ENCODE assay signal across 9 mouse cellular contexts in the genomic region with DNA sequence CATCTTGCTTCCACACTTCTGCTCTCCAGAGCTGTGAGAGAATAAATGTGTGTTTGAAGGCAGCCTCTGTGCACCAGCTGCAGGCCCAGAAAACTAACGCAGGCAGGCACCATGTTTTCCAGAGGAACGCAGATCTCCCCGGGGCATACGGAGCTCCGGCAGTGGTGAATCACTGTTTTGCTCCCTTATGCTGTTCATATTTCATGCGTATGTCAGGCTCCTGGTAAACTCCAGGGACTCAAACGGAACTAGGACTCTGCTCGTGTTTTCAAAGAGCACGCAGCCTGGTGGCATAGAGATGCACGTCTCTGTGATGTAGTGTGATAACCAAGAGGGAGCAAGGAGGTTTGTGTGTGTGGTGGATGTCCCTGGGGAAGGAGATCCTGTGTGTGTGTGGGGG. TPM values are rescaled to one million over a fixed set of nuclear protein-coding genes. Genes with fewer than 3 reads are reported as not detected.
DNase-seq lines count a peak whose midpoint lies in the region; ATAC-seq lines count a peak whose summit lies in the region.
"Had no signal": no experiment of that assay in that cellular context is flagged by ENCODE, and none has a peak within 500 bp of the region (broad histone marks: within the 10 kb centered on the region; RNA-seq: fewer than 3 reads in every experiment).

No protein-coding gene starts in this region.

- DNase-seq in neural tube, embryonic 11.5 days (ENCODE audit: low spot score) = peak; percentile 31
- DNase-seq in neural tube, embryonic 10.5 days (ENCODE audit: extremely low spot score, low spot score) = no peak
- peak; percentile 30 to 62 for DNase-seq in left cerebral cortex, postnatal 25 days (ENCODE audit: low spot score in 2 of 2)
- peak; percentile 39 for DNase-seq in splenic B cell, adult 2 months (ENCODE audit: low read depth, low spot score)
- DNase-seq in spleen, postnatal 36 days (ENCODE audit: low spot score in 2 of 2) = no peak
- DNase-seq: cerebellum, adult 2 months had no signal

- H3K9ac ChIP-seq in neural tube, embryonic 11.5 days (ENCODE audit: low read length) = no peak overlapping the region
- H3K9ac ChIP-seq in hindbrain, embryonic 12.5 days = no peak overlapping the region
- H3K9ac ChIP-seq in forebrain, embryonic 13.5 days = no peak overlapping the region
- no peak overlapping the region for H3K9ac ChIP-seq in heart, embryonic 12.5 days

- H3K9me3 ChIP-seq in neural tube, embryonic 11.5 days (ENCODE audit: control insufficient read depth, low read length) = no peaks in the 10 kb centered on the region
- H3K9me3 ChIP-seq in hindbrain, embryonic 12.5 days (replicated peaks) = no peaks in the 10 kb centered on the region
- H3K9me3 ChIP-seq in forebrain, embryonic 13.5 days (replicated peaks) = no peaks in the 10 kb centered on the region
- H3K9me3 ChIP-seq in heart, embryonic 12.5 days (replicated peaks) = no peaks in the 10 kb centered on the region

- 0 out of 2 replicates have a peak, but pooled peaks cover 3% of the 10 kb centered on the region for H3K4me1 ChIP-seq in neural tube, embryonic 11.5 days (ENCODE audit: control insufficient read depth, insufficient read depth, low read length)
- H3K4me1 ChIP-seq in hindbrain, embryonic 12.5 days = peaks cover 17% of the 10 kb centered on the region
- 0 out of 2 replicates have a peak, but pooled peaks cover 4% of the 10 kb centered on the region for H3K4me1 ChIP-seq in forebrain, embryonic 13.5 days
- H3K4me1 ChIP-seq in heart, embryonic 12.5 days (replicated peaks) = no peaks in the 10 kb centered on the region

- H3K36me3 ChIP-seq in neural tube, embryonic 11.5 days (ENCODE audit: control insufficient read depth, insufficient read depth, low read length) = peaks cover 4% of the 10 kb centered on the region
- H3K36me3 ChIP-seq in hindbrain, embryonic 12.5 days = peaks cover 32% of the 10 kb centered on the region
- no peaks in the 10 kb centered on the region for H3K36me3 ChIP-seq in splenic B cell, adult 2 months (ENCODE audit: control insufficient read depth, insufficient read depth, low read length, poor library complexity, severe bottlenecking)
- H3K36me3 ChIP-seq in forebrain, embryonic 13.5 days (ENCODE audit: poor library complexity, severe bottlenecking) = peaks cover 45% of the 10 kb centered on the region
- peaks cover 31% of the 10 kb centered on the region for H3K36me3 ChIP-seq in heart, embryonic 12.5 days

- intact Hi-C loops in left cerebral cortex, postnatal 25 days (cut with DNase I) = loop anchor here (1.0 kb wide), 1 partner anchor 74 kb away; no protein-coding TSS in a partner anchor

- H3K4me3 ChIP-seq in neural tube, embryonic 11.5 days (ENCODE audit: low read depth, low read length) = no peak overlapping the region
- H3K4me3 ChIP-seq in hindbrain, embryonic 12.5 days = no peak overlapping the region
- H3K4me3 ChIP-seq in forebrain, embryonic 13.5 days = no peak overlapping the region
- H3K4me3 ChIP-seq in heart, embryonic 12.5 days = no peak overlapping the region

- ATAC-seq in neural tube, embryonic 11.5 days (ENCODE audit: insufficient read depth, low FRiP score, low TSS enrichment) = no peak
- no peak for ATAC-seq in hindbrain, embryonic 12.5 days (ENCODE audit: low FRiP score)
- no peak for ATAC-seq in forebrain, embryonic 13.5 days
- ATAC-seq in heart, embryonic 12.5 days (ENCODE audit: insufficient number of reproducible peaks, low FRiP score) = no peak

- H3K27me3 ChIP-seq in neural tube, embryonic 11.5 days (ENCODE audit: control insufficient read depth, insufficient read depth, low read length) = no peaks in the 10 kb centered on the region
- H3K27me3 ChIP-seq in hindbrain, embryonic 12.5 days = no peaks in the 10 kb centered on the region
- no peaks in the 10 kb centered on the region for H3K27me3 ChIP-seq in splenic B cell, adult 2 months (ENCODE audit: control insufficient read depth, insufficient read depth, low read length, poor library complexity, severe bottlenecking)
- no peaks in the 10 kb centered on the region for H3K27me3 ChIP-seq in forebrain, embryonic 13.5 days
- H3K27me3 ChIP-seq in heart, embryonic 12.5 days (replicated peaks) = no peaks in the 10 kb centered on the region

- no peak overlapping the region for H3K4me2 ChIP-seq in neural tube, embryonic 11.5 days (ENCODE audit: low read depth)
- no peak overlapping the region for H3K4me2 ChIP-seq in hindbrain, embryonic 12.5 days (replicated peaks)
- H3K4me2 ChIP-seq in forebrain, embryonic 13.5 days = no peak overlapping the region
- no peak overlapping the region for H3K4me2 ChIP-seq in heart, embryonic 12.5 days

- 70% methylated on average over 10 of the region's 10 CpGs for WGBS in neural tube, embryonic 11.5 days
- 54% methylated on average over 10 of the region's 10 CpGs for WGBS in hindbrain, embryonic 12.5 days
- 80% methylated on average over 10 of the region's 10 CpGs for WGBS in forebrain, embryonic 13.5 days
- 76% methylated on average over 10 of the region's 10 CpGs for WGBS in heart, embryonic 12.5 days

- no peak overlapping the region for H3K27ac ChIP-seq in neural tube, embryonic 11.5 days (ENCODE audit: low read depth, low read length)
- H3K27ac ChIP-seq in hindbrain, embryonic 12.5 days = peak overlapping the region; percentile 52; the same call in 1 of the 2 replicates
- no peak overlapping the region for H3K27ac ChIP-seq in forebrain, embryonic 13.5 days
- H3K27ac ChIP-seq in heart, embryonic 12.5 days (ENCODE audit: poor library complexity, severe bottlenecking) = no peak overlapping the region

RNA-seq across cellular contexts. Expression of a gene that starts 23.4 kb away (rescaled TPM):
- 133 and 139 TPM in 2 replicates for polyA plus RNA-seq in neural tube, embryonic 11.5 days (2014; fragmentation: Nextera tagmentation; extraction: Ambion mirVana)
- 93.9 and 95.3 TPM in 2 replicates for polyA plus RNA-seq in hindbrain, embryonic 12.5 days (2016; fragmentation: Nextera tagmentation; extraction: Ambion mirVana)
- total RNA-seq in left cerebral cortex, postnatal 25 days (2021) = 100 to 1,000 TPM; 388 to 390 TPM
- polyA plus RNA-seq in forebrain, embryonic 13.5 days (2015; fragmentation: Nextera tagmentation; extraction: Ambion mirVana) = 108 and 109 TPM in 2 replicates
- polyA plus RNA-seq in heart, embryonic 12.5 days (2016; fragmentation: Nextera tagmentation; extraction: Ambion mirVana) = 42.4 and 43.6 TPM in 2 replicates

Comparison
In these comparisons a context has a peak if more than half of its experiments do, and no peak if none do; other contexts are left out.
1. DNase-seq: peak in neural tube, embryonic 11.5 days (single experiment), left cerebral cortex, postnatal 25 days (2 of 2) and splenic B cell, adult 2 months (single experiment); none in neural tube, embryonic 10.5 days (single experiment) and spleen, postnatal 36 days (0 of 2).